Mouse (Mus musculus): ENCODE measurements at regions not wholly inside any gene's neighbourhood (a gene's known extent, or its start where the extent isn't known, plus 50 kb on each side); places are given as distances from the start of the nearest gene placed in this dataset.

DNA sequence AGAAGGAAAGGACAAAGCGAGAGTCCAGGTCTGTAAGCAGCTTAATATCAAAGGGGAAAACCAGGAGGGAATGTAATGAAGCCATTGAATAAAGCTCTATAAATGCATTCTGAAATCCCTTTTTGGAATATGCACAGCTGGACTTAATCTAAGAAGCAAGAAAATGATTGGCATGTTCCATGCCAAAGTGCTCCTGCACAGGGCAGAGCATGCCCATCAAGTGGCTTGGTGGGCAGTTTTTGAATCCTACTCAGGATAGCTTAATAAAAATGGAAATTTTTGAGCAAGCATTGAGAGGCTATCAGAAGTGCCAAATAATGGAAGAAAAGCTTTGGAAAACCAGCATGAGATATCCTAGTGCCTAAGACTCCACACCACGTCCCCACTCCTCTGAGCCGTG is 466.1 kb downstream of the Epm2a start:
- no peak for DNase-seq (ENCODE audit: low read depth)

DNA sequence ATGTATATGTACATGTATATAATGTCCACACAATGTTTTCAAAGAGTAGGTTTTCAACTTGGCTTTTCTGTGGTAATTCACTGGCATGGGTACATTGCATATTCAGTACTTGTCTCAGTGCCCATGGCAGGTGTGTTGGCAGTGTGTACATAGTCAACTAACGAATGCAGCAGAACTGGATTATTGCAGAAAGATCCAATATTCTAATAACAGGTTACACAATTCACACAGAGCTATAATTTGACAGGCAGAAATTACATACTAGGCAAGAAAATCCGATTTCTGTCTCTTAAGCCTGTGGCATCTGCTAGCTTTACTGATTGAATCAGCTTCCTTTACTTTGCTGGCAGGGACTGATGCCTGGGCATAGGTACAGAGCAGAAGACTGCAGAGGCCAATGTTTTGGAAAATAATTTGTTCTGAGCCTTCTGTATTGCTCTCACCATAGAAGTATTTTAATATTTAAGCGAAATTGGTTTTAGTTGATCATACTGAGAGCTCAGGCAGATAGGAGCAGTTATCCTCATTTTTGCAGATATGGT is 479.3 kb downstream of the Epm2a start:
- no peak for DNase-seq (ENCODE audit: low read depth)

- no peak for DNase-seq (ENCODE audit: low read depth)
These were observed 497.9 kb downstream of the Epm2a start for GRCm38 (mm10) chr10:11841094-11841493.

DNA sequence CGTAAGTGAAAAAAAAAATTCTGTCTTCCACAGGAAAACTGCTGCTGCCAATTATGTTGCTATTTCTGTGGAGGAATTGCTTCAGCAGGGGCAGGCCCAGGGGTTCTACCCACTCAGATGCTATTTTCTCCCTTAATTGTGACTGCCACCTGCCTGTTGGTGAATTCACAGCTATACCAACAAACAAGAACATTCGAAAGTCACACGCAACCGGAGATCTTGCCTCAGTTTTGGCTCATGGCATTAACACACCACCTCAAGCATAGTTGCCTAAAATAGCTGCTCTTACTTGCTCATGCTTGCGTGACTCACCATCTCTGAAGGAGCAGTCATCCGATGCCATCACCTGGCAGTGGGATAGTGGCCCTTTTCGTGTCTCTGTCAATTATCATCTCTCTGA is 498.3 kb downstream of the Epm2a start:
- peak; percentile 9 for DNase-seq (ENCODE audit: low read depth)

DNA sequence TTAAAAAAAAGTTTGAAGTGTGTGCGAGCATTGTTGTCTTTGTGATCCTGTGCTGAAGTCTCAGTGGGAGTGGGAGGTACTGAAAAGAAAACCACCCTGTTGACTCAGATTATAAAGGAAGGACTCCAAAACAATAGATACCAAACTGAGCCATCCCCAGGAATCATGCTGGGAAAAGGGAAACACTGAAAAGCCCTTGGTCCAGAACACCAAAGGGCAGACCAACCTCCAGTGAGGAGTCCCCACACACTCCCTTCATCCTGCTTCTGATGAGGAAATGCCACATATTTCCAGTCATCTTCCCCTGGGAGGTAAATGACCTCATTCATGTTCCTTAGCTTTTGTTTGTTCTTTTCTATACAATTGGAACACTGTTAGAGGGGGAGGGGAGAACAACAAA is 502.9 kb downstream of the Epm2a start:
- DNase-seq (ENCODE audit: low read depth), result no peak

DNA sequence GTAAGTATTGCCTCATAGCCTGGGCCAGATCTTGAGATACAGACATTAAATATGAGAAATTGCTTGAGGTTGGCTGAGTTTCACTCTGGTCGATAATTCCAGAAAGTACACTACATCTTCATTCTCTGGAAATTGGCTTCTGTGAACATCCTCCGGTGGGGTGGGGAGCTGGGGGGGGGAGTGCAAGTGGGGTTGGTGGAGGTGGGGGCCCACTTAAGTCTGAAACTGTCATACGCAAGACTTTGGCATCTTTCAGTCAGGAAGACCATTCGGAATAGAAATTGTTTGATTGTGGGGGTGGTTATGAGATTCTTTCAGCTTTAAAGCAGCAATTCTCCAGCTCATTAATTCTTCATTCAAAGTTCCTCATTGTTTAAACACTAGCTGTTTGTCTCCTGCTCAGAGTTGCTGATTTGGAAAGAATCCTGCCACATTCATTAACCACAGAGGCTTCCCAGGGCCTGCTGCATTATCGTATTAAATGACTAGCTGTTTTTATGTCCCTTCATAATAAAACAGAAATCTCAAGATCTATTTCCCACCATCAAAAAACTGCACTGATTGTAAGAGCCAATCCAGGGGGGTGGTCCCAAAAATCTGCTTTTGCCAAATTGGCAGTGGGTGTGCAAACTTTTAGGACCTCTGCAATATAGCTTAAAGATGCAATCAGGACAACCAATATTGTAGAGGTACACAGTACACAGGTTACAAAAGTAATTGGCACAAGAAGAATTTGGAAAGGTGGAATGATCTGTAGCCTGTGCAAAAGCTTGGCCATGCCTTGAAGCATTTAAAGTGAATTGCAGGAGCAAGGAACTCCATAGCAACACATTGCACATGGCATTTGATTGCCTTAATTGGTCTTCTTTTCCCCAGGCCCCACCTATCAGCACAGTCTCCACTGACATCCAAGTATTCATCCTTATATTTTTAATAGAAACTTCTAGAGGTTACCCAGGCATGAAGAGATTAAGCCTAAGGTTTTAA is 532.2 kb downstream of the Epm2a start:
- no peak for DNase-seq (ENCODE audit: low read depth)

DNA sequence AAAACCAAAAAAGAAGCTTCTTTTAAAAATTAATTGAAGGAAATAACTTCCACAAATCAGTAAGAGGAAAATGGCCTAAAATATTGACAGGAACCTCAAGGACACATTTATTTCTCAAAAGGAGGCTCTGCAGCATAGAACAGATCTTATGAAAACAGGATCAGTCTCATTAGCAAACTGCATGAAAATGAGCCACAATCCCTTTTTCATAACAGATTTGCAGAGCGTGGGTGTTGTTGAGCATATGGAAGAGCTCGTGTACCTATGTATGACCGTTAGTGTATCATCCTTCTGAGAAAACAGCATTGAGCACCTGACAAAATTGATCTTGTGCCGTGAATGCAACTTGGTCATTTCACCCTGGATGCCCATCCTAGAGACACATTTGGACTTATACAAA is 543.0 kb downstream of the Epm2a start:
- no peak for DNase-seq (ENCODE audit: low read depth)

- DNase-seq (ENCODE audit: low read depth), result no peak
These were observed 545.7 kb downstream of the Epm2a start for GRCm38 (mm10) chr10:11888953-11889352.

- DNase-seq (ENCODE audit: low read depth), result no peak
These were observed 578.9 kb downstream of the Epm2a start for GRCm38 (mm10) chr10:11922132-11922531.

GRCm38 (mm10) chr10:11938164-11938563 is 595.0 kb downstream of the Epm2a start:
- DNase-seq (ENCODE audit: low read depth), result no peak

DNA sequence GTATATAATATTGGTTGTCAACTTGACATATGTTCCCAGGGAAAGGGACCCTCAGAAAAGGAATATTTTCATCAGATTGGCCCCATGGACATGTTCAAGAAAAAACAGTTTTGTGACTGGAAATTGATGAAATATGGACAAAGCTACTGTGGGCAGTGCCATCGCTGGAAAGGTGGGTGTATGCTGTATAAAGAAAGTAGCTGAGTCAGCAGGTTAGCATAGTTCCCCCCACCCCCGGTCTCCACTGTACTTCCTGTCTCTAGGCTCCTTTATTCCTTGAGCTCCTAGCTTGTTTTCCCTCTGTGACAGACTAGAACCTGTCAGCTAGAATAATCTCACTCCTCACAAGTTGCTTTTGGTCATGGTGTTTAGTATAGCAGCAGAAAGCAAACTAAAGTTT is 599.6 kb downstream of the Epm2a start:
- no peak for DNase-seq (ENCODE audit: low read depth)

DNA sequence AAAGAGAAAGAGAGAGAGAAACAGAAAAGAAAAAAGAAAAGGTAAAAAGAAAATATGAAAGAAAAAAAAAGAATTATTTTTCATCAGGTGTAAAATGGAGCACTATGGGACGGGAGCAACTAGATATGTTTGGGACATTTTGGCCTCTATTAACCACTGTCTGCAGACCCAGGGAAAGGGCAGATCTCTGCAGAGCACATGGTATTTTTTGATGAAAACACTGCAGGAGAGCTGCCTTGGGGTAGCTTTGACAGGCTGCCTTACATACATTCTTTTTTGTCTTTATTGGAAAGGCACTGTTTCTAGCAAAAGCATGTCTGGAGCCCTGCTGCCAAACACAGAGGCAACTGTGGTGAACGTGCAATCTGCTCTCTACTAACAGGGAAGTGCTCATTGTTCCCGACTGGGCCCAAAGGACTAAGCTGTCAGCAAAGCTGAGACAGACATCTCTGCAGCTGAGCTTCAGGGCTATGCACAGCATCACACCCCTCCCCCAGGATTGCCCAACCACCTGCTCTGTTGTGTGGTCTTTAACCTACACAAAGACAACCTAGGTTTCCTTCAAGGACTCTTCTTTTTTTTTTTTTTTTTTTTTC is 617.2 kb downstream of the Epm2a start:
- no peak for DNase-seq (ENCODE audit: low read depth)

DNA sequence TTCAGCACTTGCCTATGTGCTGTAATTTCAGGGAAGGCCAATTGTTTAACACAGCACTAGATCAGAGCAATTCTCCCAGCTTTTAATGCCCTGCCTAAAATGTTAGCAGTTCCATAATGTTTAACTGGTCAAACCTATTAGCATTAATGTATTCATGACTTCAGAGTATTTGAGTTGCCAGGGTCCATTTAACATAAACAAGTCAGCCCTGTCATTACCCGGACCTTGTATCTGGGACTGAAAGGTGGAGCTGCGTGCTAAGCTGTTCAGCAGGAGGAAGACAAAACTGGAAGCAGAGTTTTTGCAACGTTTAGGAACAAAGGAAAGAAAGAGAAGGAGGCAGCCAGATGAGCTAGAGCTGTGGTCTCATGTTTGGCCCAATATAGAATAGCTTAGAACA is 661.8 kb downstream of the Epm2a start:
- DNase-seq (ENCODE audit: low read depth), result no peak

- DNase-seq (ENCODE audit: low read depth), result peak; percentile 4
These were observed 662.7 kb downstream of the Epm2a start for GRCm38 (mm10) chr10:12005889-12006288.

- DNase-seq (ENCODE audit: low read depth), result no peak
These were observed 674.1 kb downstream of the Epm2a start for GRCm38 (mm10) chr10:12017286-12017685.

- no peak for DNase-seq (ENCODE audit: low read depth)
These were observed 675.1 kb downstream of the Epm2a start for GRCm38 (mm10) chr10:12018281-12018680.

DNA sequence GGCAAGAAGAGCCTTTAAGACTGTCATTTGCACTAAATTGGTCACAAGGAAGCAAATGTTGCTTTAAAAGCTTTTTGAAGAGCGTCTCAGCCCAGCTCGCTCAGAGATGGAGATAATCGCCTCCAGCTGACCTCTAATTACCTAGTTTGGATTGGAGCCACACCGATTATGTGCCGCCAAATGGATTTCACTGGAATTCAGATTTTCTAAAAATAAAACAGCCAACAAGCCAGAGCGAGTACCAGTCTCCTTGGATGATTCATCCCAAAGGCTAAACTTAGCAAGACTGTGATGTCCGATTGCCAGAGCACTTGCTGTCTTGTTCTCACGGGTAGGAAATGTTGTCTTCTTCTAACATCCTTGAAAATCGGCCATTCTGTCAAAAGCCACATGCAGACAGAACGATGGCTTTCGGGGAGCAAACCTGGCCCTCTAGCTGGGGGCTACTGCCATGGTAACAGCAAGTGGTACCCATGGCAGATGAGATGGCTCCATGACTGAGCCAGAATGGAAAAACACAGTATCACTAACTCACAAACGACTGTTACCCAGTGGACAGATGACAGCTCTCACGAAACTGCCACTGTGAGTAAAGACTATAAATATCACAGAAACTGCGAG is 676.1 kb downstream of the Epm2a start:
- peak; percentile 60 for DNase-seq (ENCODE audit: low read depth)

DNA sequence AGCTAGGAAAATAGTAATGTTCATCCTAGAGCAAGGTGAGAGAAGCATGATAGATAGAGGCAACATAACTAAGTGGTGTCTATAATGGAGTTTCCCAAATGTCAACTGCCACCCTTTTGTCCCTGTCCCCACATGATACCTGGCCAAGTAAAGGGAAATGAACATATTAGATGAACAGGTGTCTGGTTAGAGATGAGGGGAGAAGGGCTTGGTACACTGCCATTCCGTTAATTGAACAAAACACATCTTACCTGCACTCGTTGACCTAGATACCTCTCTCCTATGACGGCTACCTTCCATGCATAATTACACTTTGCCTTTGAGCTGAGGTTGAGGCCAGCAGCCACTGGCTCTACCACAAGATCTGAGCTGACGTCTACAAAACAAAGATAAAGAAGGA is 677.4 kb downstream of the Epm2a start:
- DNase-seq (ENCODE audit: low read depth), result no peak

DNA sequence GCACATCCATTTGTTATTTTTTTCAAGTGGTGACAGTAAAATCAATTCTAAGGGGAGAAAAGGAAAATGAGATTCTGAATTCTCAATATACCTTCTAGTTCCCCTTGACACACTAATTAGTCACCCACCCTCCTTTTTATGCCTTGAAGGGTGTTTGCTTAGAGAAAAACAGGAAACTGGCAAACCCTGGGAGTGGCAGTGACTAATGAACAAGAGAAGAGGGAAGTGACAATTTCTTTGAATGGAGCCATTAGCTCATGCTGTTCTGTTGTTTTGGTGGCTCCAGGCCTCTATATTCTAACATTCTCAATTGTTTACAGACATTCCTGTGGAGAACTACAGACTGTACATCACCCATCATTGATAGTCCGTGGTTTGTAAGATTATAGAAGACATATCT is 692.0 kb downstream of the Epm2a start:
- no peak for DNase-seq (ENCODE audit: low read depth)

GRCm38 (mm10) chr10:12045937-12046336 is 702.7 kb downstream of the Epm2a start:
- no peak for DNase-seq (ENCODE audit: low read depth)

GRCm38 (mm10) chr10:12059728-12060127 is 716.5 kb downstream of the Epm2a start:
- no peak for DNase-seq (ENCODE audit: low read depth)

GRCm38 (mm10) chr10:12061069-12061861 is 718.1 kb downstream of the Epm2a start:
- no peak for DNase-seq (ENCODE audit: low read depth)

Data from fibroblast of lung, adult 2 months (primary cell).